Mouse (Mus musculus): Measurements from ENCODE around the gene Zhx3. TPM values are rescaled to one million over a fixed set of nuclear protein-coding genes. Genes with fewer than 3 reads are reported as not detected.

Gene Zhx3
- polyA plus RNA-seq, 1 experiment, result 1.1 TPM

DNA sequence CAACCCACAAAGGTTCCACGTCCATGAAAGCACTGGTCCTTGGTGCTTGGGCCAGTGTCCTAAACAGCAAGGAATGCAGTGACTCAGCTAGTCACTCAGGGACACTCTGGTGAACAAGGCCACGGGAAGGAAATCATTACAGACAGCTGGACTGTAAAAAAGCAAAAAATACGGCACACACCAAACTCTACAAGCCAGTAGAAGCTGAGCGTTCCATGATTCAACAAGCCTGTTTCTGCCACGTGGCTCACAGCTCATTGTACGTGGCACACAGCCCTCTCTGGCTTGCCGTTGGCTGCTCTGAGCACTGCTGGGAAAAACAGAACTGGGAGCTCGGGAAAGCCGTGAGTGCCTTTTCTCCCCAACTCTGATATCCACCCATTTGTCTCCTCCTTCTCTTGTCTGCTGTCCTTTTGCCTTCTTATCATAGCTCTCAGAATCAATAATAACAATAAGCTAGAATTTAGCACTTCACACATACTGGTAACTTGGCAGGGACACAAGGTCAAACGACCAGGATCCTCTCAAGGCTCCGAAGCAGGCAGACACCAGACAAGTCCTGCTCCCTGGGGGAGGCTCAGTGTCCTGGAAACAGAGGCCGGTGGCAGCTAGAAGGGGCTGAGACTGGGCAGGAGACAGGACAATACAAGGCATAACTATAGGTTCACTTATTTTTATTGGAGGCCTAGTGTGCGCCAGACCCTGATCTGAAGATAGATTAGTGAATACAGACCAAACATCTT, 7.8 kb upstream of the Zhx3 start, which contains the start of gene Lpin3:
Lpin3 (plus strand) TSS at position 218 of the 743 bp plus-strand sequence.
- Histone ChIP-seq H3K4me3 (ENCODE audit: low read depth, low read length) (no peak within 1 kb of the TSS), H3K36me3 (ENCODE audit: control insufficient read depth, insufficient read depth, low read length, poor library complexity, severe bottlenecking) (no peaks in the 10 kb centered on the region), H3K9ac (ENCODE audit: low read depth, poor library complexity, severe bottlenecking) (no peak within 1 kb of the TSS), H3K9me3 (replicated peaks; ENCODE audit: control insufficient read depth, insufficient read depth, low read length, poor library complexity, severe bottlenecking) (peaks cover 4% of the 10 kb centered on the region; the same call in 1 of the 2 replicates), H3K4me1 (ENCODE audit: control insufficient read depth, insufficient read depth, low read length) (no peaks in the 10 kb centered on the region), H3K27ac (ENCODE audit: insufficient read depth, low read length) (no peak within 1 kb of the TSS), H3K27me3 (ENCODE audit: control insufficient read depth, insufficient read depth, low read length, poor library complexity, severe bottlenecking) (no peaks in the 10 kb centered on the region)
- TF ChIP-seq CTCF (IDR thresholded peaks at IDR 0.05; ENCODE audit: low read depth, low read length), result no peak
- no peak for TF ChIP-seq POLR2A (IDR thresholded peaks at IDR 0.05; ENCODE audit: insufficient read depth, low read length)
- TF ChIP-seq EP300 (IDR thresholded peaks at IDR 0.05; ENCODE audit: insufficient read depth, low read depth, low read length), result no peak

- no peaks in the 10 kb centered on the region for H3K36me3 ChIP-seq (ENCODE audit: control insufficient read depth, insufficient read depth, low read length, poor library complexity, severe bottlenecking)
- H3K27me3 ChIP-seq (ENCODE audit: control insufficient read depth, insufficient read depth, low read length, poor library complexity, severe bottlenecking), result peaks cover 4% of the 10 kb centered on the region; the same call in 1 of the 2 replicates
- H3K4me3 ChIP-seq (ENCODE audit: low read depth, low read length), result no peak overlapping the region
- TF ChIP-seq CTCF (IDR thresholded peaks at IDR 0.05; ENCODE audit: low read depth, low read length), result no peak
- no peak for TF ChIP-seq POLR2A (IDR thresholded peaks at IDR 0.05; ENCODE audit: insufficient read depth, low read length)
- TF ChIP-seq EP300 (IDR thresholded peaks at IDR 0.05; ENCODE audit: insufficient read depth, low read depth, low read length), result no peak
- no peak overlapping the region for H3K9ac ChIP-seq (ENCODE audit: low read depth, poor library complexity, severe bottlenecking)
- no peak overlapping the region for H3K27ac ChIP-seq (ENCODE audit: insufficient read depth, low read length)
- no peaks in the 10 kb centered on the region for H3K4me1 ChIP-seq (ENCODE audit: control insufficient read depth, insufficient read depth, low read length)
- peaks cover 4% of the 10 kb centered on the region; the same call in 1 of the 2 replicates for H3K9me3 ChIP-seq (replicated peaks; ENCODE audit: control insufficient read depth, insufficient read depth, low read length, poor library complexity, severe bottlenecking)
Measured at GRCm38 (mm10) chr2:160876115-160876514, 3.3 kb upstream of the Zhx3 start.

GRCm38 (mm10) chr2:160874231-160874877, 1.6 kb upstream of the Zhx3 start:
- no peak overlapping the region for H3K27ac ChIP-seq (ENCODE audit: insufficient read depth, low read length)
- no peaks in the 10 kb centered on the region for H3K36me3 ChIP-seq (ENCODE audit: control insufficient read depth, insufficient read depth, low read length, poor library complexity, severe bottlenecking)
- H3K4me1 ChIP-seq (ENCODE audit: control insufficient read depth, insufficient read depth, low read length), result no peaks in the 10 kb centered on the region
- TF ChIP-seq EP300 (IDR thresholded peaks at IDR 0.05; ENCODE audit: insufficient read depth, low read depth, low read length), result no peak
- no peak for TF ChIP-seq CTCF (IDR thresholded peaks at IDR 0.05; ENCODE audit: low read depth, low read length)
- TF ChIP-seq POLR2A (IDR thresholded peaks at IDR 0.05; ENCODE audit: insufficient read depth, low read length), result no peak
- H3K9me3 ChIP-seq (replicated peaks; ENCODE audit: control insufficient read depth, insufficient read depth, low read length, poor library complexity, severe bottlenecking), result peaks cover 4% of the 10 kb centered on the region; the same call in 1 of the 2 replicates
- no peak overlapping the region for H3K4me3 ChIP-seq (ENCODE audit: low read depth, low read length)
- H3K9ac ChIP-seq (ENCODE audit: low read depth, poor library complexity, severe bottlenecking), result no peak overlapping the region
- peaks cover 4% of the 10 kb centered on the region; the same call in 1 of the 2 replicates for H3K27me3 ChIP-seq (ENCODE audit: control insufficient read depth, insufficient read depth, low read length, poor library complexity, severe bottlenecking)

GRCm38 (mm10) chr2:160872395-160872794, 403 bp downstream of the Zhx3 start:
- Histone ChIP-seq H3K9me3 (replicated peaks; ENCODE audit: control insufficient read depth, insufficient read depth, low read length, poor library complexity, severe bottlenecking) (peaks cover 4% of the 10 kb centered on the region; the same call in 1 of the 2 replicates), H3K36me3 (ENCODE audit: control insufficient read depth, insufficient read depth, low read length, poor library complexity, severe bottlenecking) (no peaks in the 10 kb centered on the region), H3K4me3 (ENCODE audit: low read depth, low read length) (peak overlapping the region; percentile 65), H3K27ac (ENCODE audit: insufficient read depth, low read length) (no peak overlapping the region), H3K9ac (ENCODE audit: low read depth, poor library complexity, severe bottlenecking) (peak overlapping the region; percentile 9), H3K27me3 (ENCODE audit: control insufficient read depth, insufficient read depth, low read length, poor library complexity, severe bottlenecking) (peaks cover 4% of the 10 kb centered on the region; the same call in 1 of the 2 replicates), H3K4me1 (ENCODE audit: control insufficient read depth, insufficient read depth, low read length) (no peaks in the 10 kb centered on the region)
- no peak for TF ChIP-seq POLR2A (IDR thresholded peaks at IDR 0.05; ENCODE audit: insufficient read depth, low read length)
- TF ChIP-seq EP300 (IDR thresholded peaks at IDR 0.05; ENCODE audit: insufficient read depth, low read depth, low read length), result no peak
- no peak for TF ChIP-seq CTCF (IDR thresholded peaks at IDR 0.05; ENCODE audit: low read depth, low read length)

DNA sequence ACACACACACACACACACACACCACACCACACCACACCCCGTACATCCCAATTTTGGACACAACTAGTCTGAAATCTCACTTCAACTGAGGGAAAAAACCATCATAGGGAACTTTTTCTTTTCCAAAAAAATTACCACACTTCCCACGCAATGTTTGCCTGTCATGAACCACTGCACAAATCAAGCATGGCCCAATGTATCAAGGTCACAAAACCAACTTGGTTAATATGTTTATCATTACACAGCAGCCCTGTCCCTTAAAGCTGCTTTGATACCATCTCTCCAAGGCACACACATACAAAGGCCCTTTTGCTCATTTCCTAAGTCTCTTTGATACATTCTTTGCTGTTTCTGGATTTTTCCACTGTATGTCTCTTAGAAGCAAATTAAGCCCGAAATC, 1.5 kb downstream of the Zhx3 start:
- no peaks in the 10 kb centered on the region for H3K36me3 ChIP-seq (ENCODE audit: control insufficient read depth, insufficient read depth, low read length, poor library complexity, severe bottlenecking)
- no peak overlapping the region for H3K4me3 ChIP-seq (ENCODE audit: low read depth, low read length)
- no peaks in the 10 kb centered on the region for H3K4me1 ChIP-seq (ENCODE audit: control insufficient read depth, insufficient read depth, low read length)
- no peak overlapping the region for H3K9ac ChIP-seq (ENCODE audit: low read depth, poor library complexity, severe bottlenecking)
- H3K27ac ChIP-seq (ENCODE audit: insufficient read depth, low read length), result no peak overlapping the region
- no peak for TF ChIP-seq EP300 (IDR thresholded peaks at IDR 0.05; ENCODE audit: insufficient read depth, low read depth, low read length)
- TF ChIP-seq CTCF (IDR thresholded peaks at IDR 0.05; ENCODE audit: low read depth, low read length), result no peak
- no peak for TF ChIP-seq POLR2A (IDR thresholded peaks at IDR 0.05; ENCODE audit: insufficient read depth, low read length)
- H3K9me3 ChIP-seq (replicated peaks; ENCODE audit: control insufficient read depth, insufficient read depth, low read length, poor library complexity, severe bottlenecking), result peaks cover 4% of the 10 kb centered on the region; the same call in 1 of the 2 replicates
- H3K27me3 ChIP-seq (ENCODE audit: control insufficient read depth, insufficient read depth, low read length, poor library complexity, severe bottlenecking), result peaks cover 4% of the 10 kb centered on the region; the same call in 1 of the 2 replicates
